ENCODE assay signal across 8 mouse cellular contexts in genomic region chr3:102203781-102204721, GRCm38 (mm10). TPM values are rescaled to one million over a fixed set of nuclear protein-coding genes. Genes with fewer than 3 reads are reported as not detected.
DNase-seq lines count a peak whose midpoint lies in the region; ATAC-seq lines count a peak whose summit lies in the region.

TSS of gene Vangl1 (minus strand) at chr3:102204693.

- DNase-seq in thymus, postnatal 4 days: peak; percentile 32
- no peak for DNase-seq in thymus, postnatal 14 days
- peak; percentile 77 to 78 for DNase-seq in heart, adult 9 months (ENCODE audit: low spot score in 2 of 2)
- DNase-seq in kidney, adult 8-10 months: peak; percentile 75 to 82
- peak; percentile 73 to 84 for DNase-seq in urinary bladder, postnatal 36 days (ENCODE audit: low spot score in 2 of 2)

- H3K4me2 ChIP-seq in embryonic facial prominence, embryonic 13.5 days: peak within 1 kb of the TSS; percentile 82
- H3K4me2 ChIP-seq in liver, embryonic 15.5 days: peak within 1 kb of the TSS; percentile 76
- H3K4me2 ChIP-seq in neural tube, embryonic 14.5 days (ENCODE audit: low read depth, low read length): peak within 1 kb of the TSS; percentile 96

- H3K4me1 ChIP-seq in embryonic facial prominence, embryonic 13.5 days: peaks cover 23% of the 10 kb centered on the region
- H3K4me1 ChIP-seq in liver, embryonic 15.5 days (replicated peaks): peaks cover 15% of the 10 kb centered on the region; the same call in 1 of the 2 replicates
- H3K4me1 ChIP-seq in neural tube, embryonic 14.5 days (ENCODE audit: control insufficient read depth, insufficient read depth, low read length): peaks cover 19% of the 10 kb centered on the region

- ATAC-seq in embryonic facial prominence, embryonic 13.5 days (ENCODE audit: insufficient number of reproducible peaks, insufficient read depth, low FRiP score, low TSS enrichment, low read depth): peak; percentile 79
- peak; percentile 74 for ATAC-seq in liver, embryonic 15.5 days (ENCODE audit: insufficient read depth)
- peak; percentile 86 for ATAC-seq in neural tube, embryonic 14.5 days (ENCODE audit: low read depth)

- peak within 1 kb of the TSS; percentile 84 for H3K9ac ChIP-seq in embryonic facial prominence, embryonic 13.5 days
- H3K9ac ChIP-seq in liver, embryonic 15.5 days: peak within 1 kb of the TSS; percentile 47
- peak within 1 kb of the TSS; percentile 65 for H3K9ac ChIP-seq in neural tube, embryonic 14.5 days (replicated peaks; ENCODE audit: low read depth, low read length)

- peak within 1 kb of the TSS; percentile 76 for H3K4me3 ChIP-seq in embryonic facial prominence, embryonic 13.5 days
- H3K4me3 ChIP-seq in liver, embryonic 15.5 days (replicated peaks): peak within 1 kb of the TSS; percentile 63
- peak within 1 kb of the TSS; percentile 57 for H3K4me3 ChIP-seq in neural tube, embryonic 14.5 days (ENCODE audit: low read depth, low read length)

- peak within 1 kb of the TSS; percentile 78 for H3K27ac ChIP-seq in embryonic facial prominence, embryonic 13.5 days
- H3K27ac ChIP-seq in liver, embryonic 15.5 days (replicated peaks): peak within 1 kb of the TSS; percentile 16; the same call in 1 of the 2 replicates
- peak within 1 kb of the TSS; percentile 35; the same call in 1 of the 2 replicates for H3K27ac ChIP-seq in neural tube, embryonic 14.5 days (ENCODE audit: low read depth, low read length)

- WGBS in embryonic facial prominence, embryonic 13.5 days: under 1% methylated on average over 79 of the region's 95 CpGs
- under 1% methylated on average over 66 of the region's 95 CpGs for WGBS in liver, embryonic 15.5 days (ENCODE audit: insufficient replicate concordance)
- under 1% methylated on average over 59 of the region's 95 CpGs for WGBS in neural tube, embryonic 14.5 days

- peaks cover 13% of the 10 kb centered on the region for H3K27me3 ChIP-seq in embryonic facial prominence, embryonic 13.5 days
- H3K27me3 ChIP-seq in liver, embryonic 15.5 days: peaks cover 78% of the 10 kb centered on the region
- H3K27me3 ChIP-seq in neural tube, embryonic 14.5 days (ENCODE audit: control insufficient read depth, insufficient read depth, low read length): peaks cover 5% of the 10 kb centered on the region

- H3K9me3 ChIP-seq in embryonic facial prominence, embryonic 13.5 days: no peaks in the 10 kb centered on the region
- no peaks in the 10 kb centered on the region for H3K9me3 ChIP-seq in liver, embryonic 15.5 days (replicated peaks)
- H3K9me3 ChIP-seq in neural tube, embryonic 14.5 days (ENCODE audit: control insufficient read depth, low read length): no peaks in the 10 kb centered on the region

- H3K36me3 ChIP-seq in embryonic facial prominence, embryonic 13.5 days: no peaks in the 10 kb centered on the region
- H3K36me3 ChIP-seq in liver, embryonic 15.5 days (replicated peaks): no peaks in the 10 kb centered on the region
- no peaks in the 10 kb centered on the region for H3K36me3 ChIP-seq in neural tube, embryonic 14.5 days (ENCODE audit: control insufficient read depth, insufficient read depth, low read length)

RNA-seq across cellular contexts. Expression of gene Vangl1, which starts in this region (rescaled TPM):
- polyA plus RNA-seq in embryonic facial prominence, embryonic 13.5 days (2015; fragmentation: Nextera tagmentation; extraction: Ambion mirVana): 13.9 and 15.4 TPM in 2 replicates
- 57.8 and 65.1 TPM in 2 replicates for polyA plus RNA-seq in liver, embryonic 15.5 days (2015; fragmentation: Nextera tagmentation; extraction: Ambion mirVana)
- polyA plus RNA-seq in neural tube, embryonic 14.5 days (2014; fragmentation: Nextera tagmentation; extraction: Ambion mirVana): 8.2 and 11.3 TPM in 2 replicates

Comparison
In these comparisons a context has a peak if more than half of its experiments do, and no peak if none do; other contexts are left out.
1. H3K27ac ChIP-seq: peak in every context shown above with its lines; median percentile 78 in embryonic facial prominence, embryonic 13.5 days; 35 in neural tube, embryonic 14.5 days; 16 in liver, embryonic 15.5 days.